Mouse (Mus musculus) brown adipose tissue, adult 24 weeks (tissue): ENCODE results near the gene Stip1. TPM values are rescaled to one million over a fixed set of nuclear protein-coding genes. Genes with fewer than 3 reads are reported as not detected.
"Not testable (repeated sequence)": the region's sequence is repeated elsewhere in the genome, so short reads cannot be mapped to it uniquely, and the experiment has no call there.

Source experiments
- H3K27ac ChIP-seq: fragments of 200-500 bp; replicated peaks from 2 replicates; pipeline ENCODE4 v1.5.1; 2012; ENCODE audit warnings: low read depth, mild to moderate bottlenecking, low read length
- H3K4me1 ChIP-seq: fragments of 200-500 bp; 2 replicates; pipeline ENCODE4 v1.6.1; 2012; ENCODE audit warnings: low read length, mixed read lengths; ENCODE audit not compliant: control insufficient read depth, insufficient read depth, insufficient read length
- H3K4me3 ChIP-seq: fragments of 200-500 bp; 2 replicates; pipeline ENCODE4 v1.5.1; 2012; ENCODE audit warnings: low read depth, mild to moderate bottlenecking, low read length, moderate library complexity; ENCODE audit not compliant: insufficient read depth
- polyA plus RNA-seq: library from polyadenylated mRNA; stranded (reverse); fragments of >200 nt; gene quantifications from 2 replicates; pipeline ENCODE4 v1.2.4, GENCODE M21; 2012; ENCODE audit not compliant: missing spikeins, insufficient read depth, insufficient read length

Gene Stip1
- polyA plus RNA-seq, 1 experiment, result 81.7 TPM

- Histone ChIP-seq H3K4me3 (no peak overlapping the region), H3K4me1 (no peaks in the 10 kb centered on the region), H3K27ac (no peak overlapping the region)
Measured at GRCm38 (mm10) chr19:7012426-7012825, 27.3 kb downstream of the Stip1 start.

- H3K4me3 ChIP-seq, result no peak overlapping the region
- H3K27ac ChIP-seq, result no peak overlapping the region
- H3K4me1 ChIP-seq, result no peaks in the 10 kb centered on the region
Measured at GRCm38 (mm10) chr19:7006892-7007593, 32.7 kb downstream of the Stip1 start.

- H3K27ac ChIP-seq, result no peak overlapping the region
- peaks cover 11% of the 10 kb centered on the region for H3K4me1 ChIP-seq
- no peak overlapping the region for H3K4me3 ChIP-seq
Measured at GRCm38 (mm10) chr19:6999360-7000063, 40.3 kb downstream of the Stip1 start.

GRCm38 (mm10) chr19:6997721-6998290 lies 42.0 kb downstream of the Stip1 start:
- H3K4me1 ChIP-seq, result peaks cover 13% of the 10 kb centered on the region
- H3K4me3 ChIP-seq, result no peak overlapping the region
- H3K27ac ChIP-seq, result no peak overlapping the region

- Histone ChIP-seq H3K4me1 (peaks cover 13% of the 10 kb centered on the region), H3K27ac (peak within 1 kb of the TSS; percentile 64; the same call in 1 of the 2 replicates), H3K4me3 (peak within 1 kb of the TSS; percentile 87)
Measured at GRCm38 (mm10) chr19:6996006-6996405, 43.8 kb downstream of the Stip1 start, which contains the start of the genes Nudt22 and Trpt1. Gene Nudt22, minus strand, starts transcription at chr19:6996117. Gene Trpt1, plus strand, starts transcription at chr19:6996131.

- Histone ChIP-seq H3K27ac (no peak overlapping the region), H3K4me1 (peaks cover 13% of the 10 kb centered on the region), H3K4me3 (peak overlapping the region; percentile 53)
Measured at GRCm38 (mm10) chr19:6995255-6995991, 44.3 kb downstream of the Stip1 start.

- Histone ChIP-seq H3K4me1 (peaks cover 13% of the 10 kb centered on the region), H3K4me3 (no peak overlapping the region), H3K27ac (no peak overlapping the region)
Measured at GRCm38 (mm10) chr19:6994489-6994888, 45.3 kb downstream of the Stip1 start.

- Histone ChIP-seq H3K4me1 (peaks cover 13% of the 10 kb centered on the region), H3K27ac (no peak overlapping the region), H3K4me3 (no peak overlapping the region)
Measured at GRCm38 (mm10) chr19:6994002-6994401, 45.8 kb downstream of the Stip1 start.

- Histone ChIP-seq H3K4me1 (peaks cover 14% of the 10 kb centered on the region), H3K27ac (no peak overlapping the region), H3K4me3 (peak overlapping the region; percentile 50)
Measured at GRCm38 (mm10) chr19:6993011-6993770, 46.6 kb downstream of the Stip1 start.

- Histone ChIP-seq H3K4me3 (peak within 1 kb of the TSS; percentile 65), H3K27ac (peak within 1 kb of the TSS; percentile 26), H3K4me1 (peaks cover 18% of the 10 kb centered on the region)
Measured at GRCm38 (mm10) chr19:6992011-6992858, 47.5 kb downstream of the Stip1 start, which contains the start of gene Dnajc4. Gene Dnajc4, minus strand, starts transcription at chr19:6992572.

GRCm38 (mm10) chr19:6991166-6991565 lies 48.6 kb downstream of the Stip1 start:
- H3K27ac ChIP-seq, H3K4me3 ChIP-seq: not testable (repeated sequence)
- H3K4me1 ChIP-seq, result peaks cover 16% of the 10 kb centered on the region

- Histone ChIP-seq H3K4me3 (no peak overlapping the region), H3K27ac (no peak overlapping the region), H3K4me1 (peaks cover 20% of the 10 kb centered on the region)
Measured at GRCm38 (mm10) chr19:6990712-6991111, 49.1 kb downstream of the Stip1 start.

GRCm38 (mm10) chr19:6989251-6989650 lies 50.5 kb downstream of the Stip1 start:
- Histone ChIP-seq H3K4me1 (peaks cover 13% of the 10 kb centered on the region), H3K27ac (no peak overlapping the region), H3K4me3 (no peak overlapping the region)

- no peak overlapping the region; the same call in 1 of the 2 replicates for H3K27ac ChIP-seq
- H3K4me1 ChIP-seq, result peaks cover 12% of the 10 kb centered on the region
- H3K4me3 ChIP-seq, result peak overlapping the region; percentile 67
Measured at GRCm38 (mm10) chr19:6987904-6988285, 51.9 kb downstream of the Stip1 start.
